Mouse (Mus musculus) urinary bladder, adult 18-20 months (tissue): Measurements from ENCODE around the gene Card6.
"Not testable (repeated sequence)": the region's sequence is repeated elsewhere in the genome, so short reads cannot be mapped to it uniquely, and the experiment has no call there.

Experiments
- DNase-seq, 2 experiments: peaks; one replicate each; pipeline ENCODE4 v3.0.0; 2022; ENCODE audit warnings: low spot score in 2 of 2, mixed read lengths in 2 of 2

Gene Card6

GRCm38 (mm10) chr15:5130887-5131668 is 22.7 kb upstream of the Card6 start:
- DNase-seq: not testable (repeated sequence)

- no peak for DNase-seq
Observed at GRCm38 (mm10) chr15:5129111-5129805, 20.9 kb upstream of the Card6 start.

GRCm38 (mm10) chr15:5128176-5128940 is 20.0 kb upstream of the Card6 start:
- no peak for DNase-seq

- no peak for DNase-seq
Observed at GRCm38 (mm10) chr15:5127487-5127886, 19.1 kb upstream of the Card6 start.

- no peak for DNase-seq
Observed at GRCm38 (mm10) chr15:5126456-5126855, 18.1 kb upstream of the Card6 start.

GRCm38 (mm10) chr15:5121535-5122313 is 13.4 kb upstream of the Card6 start:
- DNase-seq: no peak

GRCm38 (mm10) chr15:5119707-5120106 is 11.4 kb upstream of the Card6 start:
- no peak for DNase-seq

- DNase-seq: no peak
Observed at GRCm38 (mm10) chr15:5119192-5119591, 10.9 kb upstream of the Card6 start.

- DNase-seq: no peak
Observed at GRCm38 (mm10) chr15:5118626-5119025, 10.3 kb upstream of the Card6 start.

- DNase-seq: no peak
Observed at GRCm38 (mm10) chr15:5117031-5117601, 8.8 kb upstream of the Card6 start.

- DNase-seq: peak; percentile 98 to 99
Observed at GRCm38 (mm10) chr15:5116270-5117030, 8.1 kb upstream of the Card6 start, which contains the start of gene Rpl37. TSS of gene Rpl37 (plus strand) at chr15:5116645.

GRCm38 (mm10) chr15:5115173-5115572 is 6.8 kb upstream of the Card6 start:
- no peak for DNase-seq

GRCm38 (mm10) chr15:5112651-5113050 is 4.3 kb upstream of the Card6 start:
- no peak for DNase-seq

- DNase-seq: no peak
Observed at GRCm38 (mm10) chr15:5108655-5109040, 309 bp upstream of the Card6 start.

- no peak for DNase-seq
Observed at GRCm38 (mm10) chr15:5106293-5106692, 2.0 kb downstream of the Card6 start.

GRCm38 (mm10) chr15:5105891-5106290 is 2.4 kb downstream of the Card6 start:
- no peak for DNase-seq

GRCm38 (mm10) chr15:5102312-5102711 is 6.0 kb downstream of the Card6 start:
- no peak for DNase-seq

- DNase-seq: no peak
Observed at GRCm38 (mm10) chr15:5097376-5097775, 11.0 kb downstream of the Card6 start.

GRCm38 (mm10) chr15:5095534-5096301 is 12.6 kb downstream of the Card6 start:
- no peak for DNase-seq

- DNase-seq: no peak
Observed at GRCm38 (mm10) chr15:5090131-5090530, 18.2 kb downstream of the Card6 start.
